Mouse (Mus musculus): ENCODE measurements around the gene Rbm42.

GRCm38 (mm10) chr7:30599933-30600353 lies 50.2 kb downstream of the Rbm42 start:
- TF ChIP-seq CTCF (IDR thresholded peaks at IDR 0.05; ENCODE audit: low read depth): no peak
- no peak for TF ChIP-seq EP300 (IDR thresholded peaks at IDR 0.05; ENCODE audit: low read depth)
